Mouse (Mus musculus): ENCODE results near the gene Fhl3.
"Not testable (repeated sequence)": the region's sequence is repeated elsewhere in the genome, so short reads cannot be mapped to it uniquely, and the experiment has no call there.

The Fhl3 gene

GRCm38 (mm10) chr4:124683474-124683873 is 17.0 kb upstream of the Fhl3 start:
- DNase-seq (ENCODE audit: low read depth, low spot score): no peak

- no peak for DNase-seq (ENCODE audit: low read depth, low spot score)
These were observed 15.5 kb upstream of the Fhl3 start for GRCm38 (mm10) chr4:124685004-124685403.

- DNase-seq (ENCODE audit: low read depth, low spot score): no peak
These were observed 15.0 kb upstream of the Fhl3 start for GRCm38 (mm10) chr4:124685453-124685852.

- no peak for DNase-seq (ENCODE audit: low read depth, low spot score)
These were observed 14.6 kb upstream of the Fhl3 start for GRCm38 (mm10) chr4:124685897-124686402.

GRCm38 (mm10) chr4:124691455-124691854 is 9.0 kb upstream of the Fhl3 start:
- DNase-seq (ENCODE audit: low read depth, low spot score): no peak

GRCm38 (mm10) chr4:124692416-124692861 is 8.1 kb upstream of the Fhl3 start:
- no peak for DNase-seq (ENCODE audit: low read depth, low spot score)

- peak; percentile 92 for DNase-seq (ENCODE audit: low read depth, low spot score)
These were observed 7.2 kb upstream of the Fhl3 start, which contains the start of gene Utp11 for GRCm38 (mm10) chr4:124693135-124693894. Gene Utp11 (minus strand): TSS chr4:124693600.

- no peak for DNase-seq (ENCODE audit: low read depth, low spot score)
These were observed 5.9 kb upstream of the Fhl3 start for GRCm38 (mm10) chr4:124694572-124694971.

- DNase-seq (ENCODE audit: low read depth, low spot score): no peak
These were observed 4.5 kb upstream of the Fhl3 start for GRCm38 (mm10) chr4:124695786-124696516.

- no peak for DNase-seq (ENCODE audit: low read depth, low spot score)
These were observed 710 bp upstream of the Fhl3 start for GRCm38 (mm10) chr4:124699791-124700190.

- no peak for DNase-seq (ENCODE audit: low read depth, low spot score)
These were observed 748 bp downstream of the Fhl3 start for GRCm38 (mm10) chr4:124701052-124701845.

GRCm38 (mm10) chr4:124701916-124702315 is 1.4 kb downstream of the Fhl3 start:
- DNase-seq (ENCODE audit: low read depth, low spot score): no peak

GRCm38 (mm10) chr4:124703406-124703805 is 2.9 kb downstream of the Fhl3 start:
- DNase-seq (ENCODE audit: low read depth, low spot score): no peak

GRCm38 (mm10) chr4:124703881-124704796 is 3.6 kb downstream of the Fhl3 start:
- peak; percentile 54 for DNase-seq (ENCODE audit: low read depth, low spot score)

- peak; percentile 48 for DNase-seq (ENCODE audit: low read depth, low spot score)
These were observed 4.4 kb downstream of the Fhl3 start for GRCm38 (mm10) chr4:124704797-124705474.

- DNase-seq (ENCODE audit: low read depth, low spot score): no peak
These were observed 5.3 kb downstream of the Fhl3 start for GRCm38 (mm10) chr4:124705661-124706269.

GRCm38 (mm10) chr4:124707381-124708199 is 7.1 kb downstream of the Fhl3 start:
- DNase-seq (ENCODE audit: low read depth, low spot score): not testable (repeated sequence)

GRCm38 (mm10) chr4:124708200-124708517 is 7.7 kb downstream of the Fhl3 start:
- not testable (repeated sequence) for DNase-seq (ENCODE audit: low read depth, low spot score)

Data from mesoderm, embryonic 11.5 days (tissue).